Mouse (Mus musculus): ENCODE results near the gene Cfap36. TPM values are rescaled to one million over a fixed set of nuclear protein-coding genes. Genes with fewer than 3 reads are reported as not detected.
A peak's percentile ranks its signal among the peaks of the same experiment; 100 is the strongest.

Gene Cfap36
- polyA plus RNA-seq, 1 experiment from 2014 or later = 41.5 TPM

- Histone ChIP-seq H3K27ac (ENCODE audit: low read length) (peak overlapping the region; percentile 95), H3K9ac (ENCODE audit: low read length) (peak overlapping the region; percentile 99), H3K4me2 (ENCODE audit: low read depth, low read length) (peak overlapping the region; percentile 92), H3K4me3 (ENCODE audit: low read length) (peak overlapping the region; percentile 100), H3K9me3 (replicated peaks; ENCODE audit: control insufficient read depth, low read length) (no peaks in the 10 kb centered on the region), H3K27me3 (ENCODE audit: control insufficient read depth, insufficient read depth, low read length) (no peaks in the 10 kb centered on the region), H3K36me3 (ENCODE audit: control insufficient read depth, insufficient read depth) (no peaks in the 10 kb centered on the region), H3K4me1 (ENCODE audit: control insufficient read depth, insufficient read depth, low read length) (peaks cover 8% of the 10 kb centered on the region)
- WGBS = under 1% methylated on average over 38 of the region's 38 CpGs
- ATAC-seq (replicated peaks; ENCODE audit: extremely low read depth, insufficient read depth, low FRiP score) = peak; percentile 72
These were observed 74.0 kb downstream of the Cfap36 start for GRCm38 (mm10) chr11:29173125-29173631.

- H3K4me3 ChIP-seq (ENCODE audit: low read length) = peak within 1 kb of the TSS; percentile 100
- H3K27me3 ChIP-seq (ENCODE audit: control insufficient read depth, insufficient read depth, low read length) = no peaks in the 10 kb centered on the region
- no peaks in the 10 kb centered on the region for H3K9me3 ChIP-seq (replicated peaks; ENCODE audit: control insufficient read depth, low read length)
- H3K27ac ChIP-seq (ENCODE audit: low read length) = peak within 1 kb of the TSS; percentile 95
- H3K36me3 ChIP-seq (ENCODE audit: control insufficient read depth, insufficient read depth) = no peaks in the 10 kb centered on the region
- ATAC-seq (replicated peaks; ENCODE audit: extremely low read depth, insufficient read depth, low FRiP score) = peak; percentile 97
- H3K9ac ChIP-seq (ENCODE audit: low read length) = peak within 1 kb of the TSS; percentile 99
- H3K4me2 ChIP-seq (ENCODE audit: low read depth, low read length) = peak within 1 kb of the TSS; percentile 93
- H3K4me1 ChIP-seq (ENCODE audit: control insufficient read depth, insufficient read depth, low read length) = peaks cover 8% of the 10 kb centered on the region
- WGBS = under 1% methylated on average over 50 of the region's 50 CpGs
These were observed 74.6 kb downstream of the Cfap36 start, which contains the start of gene Ppp4r3b for GRCm38 (mm10) chr11:29172563-29173124. TSS of gene Ppp4r3b (plus strand) at chr11:29172890.

- Histone ChIP-seq H3K9me3 (replicated peaks; ENCODE audit: control insufficient read depth, low read length) (no peaks in the 10 kb centered on the region), H3K27me3 (ENCODE audit: control insufficient read depth, insufficient read depth, low read length) (no peaks in the 10 kb centered on the region), H3K4me2 (ENCODE audit: low read depth, low read length) (peak overlapping the region; percentile 93), H3K9ac (ENCODE audit: low read length) (peak overlapping the region; percentile 82), H3K27ac (ENCODE audit: low read length) (peak overlapping the region; percentile 83), H3K4me1 (ENCODE audit: control insufficient read depth, insufficient read depth, low read length) (peaks cover 8% of the 10 kb centered on the region), H3K36me3 (ENCODE audit: control insufficient read depth, insufficient read depth) (no peaks in the 10 kb centered on the region), H3K4me3 (ENCODE audit: low read length) (peak overlapping the region; percentile 100)
- peak; percentile 6; the same call in 1 of the 2 replicates for ATAC-seq (replicated peaks; ENCODE audit: extremely low read depth, insufficient read depth, low FRiP score)
- under 1% methylated on average over 34 of the region's 34 CpGs for WGBS
These were observed 75.2 kb downstream of the Cfap36 start for GRCm38 (mm10) chr11:29171959-29172391.

Other genes starting within 250 kb of the Cfap36 start
- 36.1 and 41.1 TPM in 2 replicates for gene Pnpt1, start 116.7 kb downstream of the Cfap36 start, polyA plus RNA-seq (2015; fragmentation: Nextera tagmentation; extraction: Ambion mirVana)
- 42.7 and 46.9 TPM in 2 replicates for gene Ppp4r3b, start 74.5 kb downstream of the Cfap36 start, polyA plus RNA-seq (2015; fragmentation: Nextera tagmentation; extraction: Ambion mirVana)
- 18.4 and 19.3 TPM in 2 replicates for gene Ccdc88a, start 126.2 kb upstream of the Cfap36 start, polyA plus RNA-seq (2015; fragmentation: Nextera tagmentation; extraction: Ambion mirVana)